ENCODE assay signal across 8 mouse cellular contexts in the genomic region with DNA sequence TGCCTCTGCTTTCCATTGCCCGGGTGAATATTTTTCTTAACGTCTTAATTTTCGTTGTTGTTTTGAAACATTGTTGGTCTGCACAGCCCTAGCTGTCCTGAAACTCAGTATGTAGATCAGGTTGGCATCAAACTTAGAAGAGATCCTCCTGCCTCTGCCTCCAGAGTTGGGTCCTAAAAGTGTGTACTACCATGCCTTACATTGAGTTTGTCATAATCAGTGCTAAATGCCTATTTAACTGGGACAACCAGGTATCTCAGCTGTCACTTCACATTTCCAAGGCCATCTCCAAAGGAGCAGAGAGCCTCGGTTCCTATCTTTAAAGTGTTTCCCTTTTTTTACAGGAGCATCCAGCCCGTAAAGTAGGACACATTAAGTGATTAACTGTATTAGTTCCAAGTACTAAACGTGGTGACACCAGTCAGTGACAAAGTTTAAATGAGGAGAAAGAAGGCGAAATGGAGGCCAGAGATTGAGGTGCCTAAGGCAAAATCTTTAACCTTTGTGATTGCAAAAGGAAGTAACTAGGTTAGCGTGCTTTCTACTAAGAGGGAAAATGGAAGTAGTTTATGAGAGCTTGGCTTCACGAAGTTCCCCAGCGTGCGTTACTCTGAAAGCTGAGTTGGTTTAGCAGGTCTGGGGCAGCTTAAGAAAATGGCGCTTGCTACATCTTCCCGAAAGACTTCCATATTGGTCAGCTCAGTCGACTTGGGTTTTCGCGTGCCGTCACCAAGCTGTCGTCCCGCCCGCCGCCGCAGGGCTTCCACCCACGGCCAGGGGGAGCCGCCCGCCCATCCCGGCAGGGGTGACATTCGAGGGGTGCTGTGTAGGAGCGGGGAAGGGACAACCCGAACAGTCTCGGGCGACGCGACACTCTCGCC. TPM values are rescaled to one million over a fixed set of nuclear protein-coding genes. Genes with fewer than 3 reads are reported as not detected.
DNase-seq lines count a peak whose midpoint lies in the region; ATAC-seq and TF ChIP-seq lines count a peak whose summit lies in the region.

No protein-coding gene starts in this region.

- H3K4me2 ChIP-seq in hindbrain, postnatal 0 days (ENCODE audit: low read depth, low read length): peak overlapping the region; percentile 56
- H3K4me2 ChIP-seq in midbrain, embryonic 16.5 days (ENCODE audit: low read length): peak overlapping the region; percentile 67

- H3K27ac ChIP-seq in thymus, adult 2 months (ENCODE audit: control insufficient read depth, insufficient read depth, low read length): peak overlapping the region; percentile 91
- peak overlapping the region; percentile 100 for H3K27ac ChIP-seq in hindbrain, postnatal 0 days
- H3K27ac ChIP-seq in midbrain, embryonic 16.5 days (ENCODE audit: low read length): peak overlapping the region; percentile 98

- no peaks in the 10 kb centered on the region for H3K9me3 ChIP-seq in hindbrain, postnatal 0 days (ENCODE audit: low read length)
- H3K9me3 ChIP-seq in midbrain, embryonic 16.5 days (replicated peaks; ENCODE audit: control insufficient read depth, low read length, poor library complexity, severe bottlenecking): no peaks in the 10 kb centered on the region

- peak overlapping the region; percentile 71 for H3K9ac ChIP-seq in hindbrain, postnatal 0 days (replicated peaks; ENCODE audit: low read length)
- H3K9ac ChIP-seq in midbrain, embryonic 16.5 days (ENCODE audit: low read depth, low read length): peak overlapping the region; percentile 69

- WGBS in thymus, adult 2 months: 16% methylated on average over 34 of the region's 34 CpGs
- 15% methylated on average over 34 of the region's 34 CpGs for WGBS in hindbrain, postnatal 0 days
- 16% methylated on average over 34 of the region's 34 CpGs for WGBS in midbrain, embryonic 16.5 days

- H3K27me3 ChIP-seq in thymus, adult 2 months (ENCODE audit: control insufficient read depth, insufficient read depth, low read length): no peaks in the 10 kb centered on the region
- no peaks in the 10 kb centered on the region for H3K27me3 ChIP-seq in hindbrain, postnatal 0 days (ENCODE audit: insufficient read depth, low read length)
- no peaks in the 10 kb centered on the region for H3K27me3 ChIP-seq in midbrain, embryonic 16.5 days (ENCODE audit: control insufficient read depth, insufficient read depth, low read depth, low read length)

- H3K36me3 ChIP-seq in thymus, adult 2 months (ENCODE audit: control insufficient read depth, insufficient read depth, low read length): peaks cover 23% of the 10 kb centered on the region
- H3K36me3 ChIP-seq in hindbrain, postnatal 0 days (ENCODE audit: insufficient read depth, low read length): peaks cover 19% of the 10 kb centered on the region
- peaks cover 17% of the 10 kb centered on the region for H3K36me3 ChIP-seq in midbrain, embryonic 16.5 days (ENCODE audit: control insufficient read depth, insufficient read depth, low read length)

- peaks cover 21% of the 10 kb centered on the region for H3K4me1 ChIP-seq in thymus, adult 2 months (replicated peaks; ENCODE audit: control insufficient read depth, insufficient read depth, low read length)
- H3K4me1 ChIP-seq in hindbrain, postnatal 0 days (ENCODE audit: insufficient read depth, low read length): peaks cover 4% of the 10 kb centered on the region; the same call in 1 of the 2 replicates
- H3K4me1 ChIP-seq in midbrain, embryonic 16.5 days (ENCODE audit: control insufficient read depth, insufficient read depth, low read length): peaks cover 31% of the 10 kb centered on the region

- H3K4me3 ChIP-seq in thymus, adult 2 months (ENCODE audit: control insufficient read depth, insufficient read depth, low read length): peak overlapping the region; percentile 57
- H3K4me3 ChIP-seq in hindbrain, postnatal 0 days (ENCODE audit: low read length): peak overlapping the region; percentile 47
- peak overlapping the region; percentile 51 for H3K4me3 ChIP-seq in midbrain, embryonic 16.5 days (ENCODE audit: low read depth, low read length)

- no peak for ATAC-seq in hindbrain, postnatal 0 days
- no peak for ATAC-seq in midbrain, embryonic 16.5 days

- peak; percentile 88 for TF ChIP-seq CTCF in thymus, adult 2 months (IDR thresholded peaks at IDR 0.05; ENCODE audit: borderline replicate concordance, control insufficient read depth, extremely low read depth, insufficient read depth, low read length, poor library complexity)
- peak; percentile 68 for TF ChIP-seq CTCF in hindbrain, postnatal 0 days (IDR thresholded peaks at IDR 0.05; ENCODE audit: low read depth)

- no peak for TF ChIP-seq POLR2A in thymus, adult 2 months (IDR thresholded peaks at IDR 0.05; ENCODE audit: control insufficient read depth, extremely low read depth, insufficient read depth, low read length, poor library complexity)

- peak; percentile 41 for DNase-seq in cerebellum, adult 9-11 months
- no peak for DNase-seq in cerebellum, adult 18-20 months
- no peak for DNase-seq in thymus, adult 2 months
- DNase-seq in thymus, postnatal 4 days: no peak
- no peak for DNase-seq in hindbrain, postnatal 0 days (ENCODE audit: low spot score)
- DNase-seq in embryo, embryonic 10 days (ENCODE audit: low spot score): no peak
- no peak for DNase-seq in left cerebral cortex, adult 8-10 months (ENCODE audit: low spot score in 2 of 2)

RNA-seq across cellular contexts. Expression of gene Sp1, which starts 1.1 kb away (rescaled TPM):
- 45.0 and 52.1 TPM in 2 replicates for polyA plus RNA-seq in thymus, adult 2 months (2012; rRNA removed)
- 24.7 and 26.0 TPM in 2 replicates for total RNA-seq in hindbrain, postnatal 0 days (2014; rRNA removed)
- 3.0 and 3.5 TPM in 2 replicates for polyA plus RNA-seq in hindbrain, postnatal 0 days (2015; fragmentation: Nextera tagmentation; extraction: Ambion mirVana)
- 3.1 and 3.5 TPM in 2 replicates for polyA plus RNA-seq in midbrain, embryonic 16.5 days (2015; fragmentation: Nextera tagmentation; extraction: Ambion mirVana)
- total RNA-seq in left cerebral cortex, adult 8-10 months (2022): 10 to 100 TPM; 30.3 to 44.7 (median 38.7) TPM

RNA-seq across cellular contexts. Expression of gene Sp7, which starts 37.9 kb away (rescaled TPM):
- 0.13 and 0.23 TPM in 2 replicates for polyA plus RNA-seq in thymus, adult 2 months (2012; rRNA removed)
- total RNA-seq in hindbrain, postnatal 0 days (2014; rRNA removed): 0.11 and 0.31 TPM in 2 replicates
- 0.38 and 0.40 TPM in 2 replicates for polyA plus RNA-seq in hindbrain, postnatal 0 days (2015; fragmentation: Nextera tagmentation; extraction: Ambion mirVana)
- 0.40 and 0.55 TPM in 2 replicates for polyA plus RNA-seq in midbrain, embryonic 16.5 days (2015; fragmentation: Nextera tagmentation; extraction: Ambion mirVana)
- 1 to 10 TPM in 2 of 4 experiments, under 1 TPM in 2; 0.82 to 1.6 (median 1.0) TPM for total RNA-seq in left cerebral cortex, adult 8-10 months (2022)

RNA-seq across cellular contexts. Expression of gene Amhr2, which starts 40.3 kb away (rescaled TPM):
- 0.65 and 1.7 TPM in 2 replicates for polyA plus RNA-seq in thymus, adult 2 months (2012; rRNA removed)
- 0.16 TPM in 1 of 2 replicates, not detected in the other for total RNA-seq in hindbrain, postnatal 0 days (2014; rRNA removed)
- 0.36 and 0.62 TPM in 2 replicates for polyA plus RNA-seq in hindbrain, postnatal 0 days (2015; fragmentation: Nextera tagmentation; extraction: Ambion mirVana)
- 0.15 and 0.26 TPM in 2 replicates for polyA plus RNA-seq in midbrain, embryonic 16.5 days (2015; fragmentation: Nextera tagmentation; extraction: Ambion mirVana)
- total RNA-seq in left cerebral cortex, adult 8-10 months (2022): 1 to 10 TPM in 1 of 4 experiments, under 1 TPM in 3; 0.73 to 2.0 (median 0.92) TPM

RNA-seq across cellular contexts. Expression of gene Prr13, which starts 54.0 kb away (rescaled TPM):
- 109 and 123 TPM in 2 replicates for polyA plus RNA-seq in thymus, adult 2 months (2012; rRNA removed)
- total RNA-seq in hindbrain, postnatal 0 days (2014; rRNA removed): 27.4 and 28.0 TPM in 2 replicates
- polyA plus RNA-seq in hindbrain, postnatal 0 days (2015; fragmentation: Nextera tagmentation; extraction: Ambion mirVana): 90.4 and 95.1 TPM in 2 replicates
- polyA plus RNA-seq in midbrain, embryonic 16.5 days (2015; fragmentation: Nextera tagmentation; extraction: Ambion mirVana): 106 and 109 TPM in 2 replicates
- total RNA-seq in left cerebral cortex, adult 8-10 months (2022): 10 to 100 TPM; 42.3 to 53.7 (median 44.3) TPM

RNA-seq across cellular contexts. Expression of gene Aaas, which starts 54.3 kb away (rescaled TPM):
- 106 and 107 TPM in 2 replicates for polyA plus RNA-seq in thymus, adult 2 months (2012; rRNA removed)
- 19.4 and 25.4 TPM in 2 replicates for total RNA-seq in hindbrain, postnatal 0 days (2014; rRNA removed)
- polyA plus RNA-seq in hindbrain, postnatal 0 days (2015; fragmentation: Nextera tagmentation; extraction: Ambion mirVana): 31.4 and 36.4 TPM in 2 replicates
- polyA plus RNA-seq in midbrain, embryonic 16.5 days (2015; fragmentation: Nextera tagmentation; extraction: Ambion mirVana): 30.2 and 31.1 TPM in 2 replicates
- 10 to 100 TPM; 20.1 to 25.3 (median 22.2) TPM for total RNA-seq in left cerebral cortex, adult 8-10 months (2022)

Comparison
In these comparisons a context has a peak if more than half of its experiments do, and no peak if none do; other contexts are left out.
1. RNA of gene Sp1, which starts 1.1 kb away (polyA plus RNA-seq): 45.0 to 52.1 TPM in thymus, adult 2 months; 3.1 to 3.5 TPM in midbrain, embryonic 16.5 days and 3.0 to 3.5 TPM in hindbrain, postnatal 0 days; every median in the first group is over 10 times any median in the second.
2. Peak in every context shown above with its lines, with median percentiles within 50 percentile points of each other: H3K27ac ChIP-seq and H3K4me3 ChIP-seq.